Mouse (Mus musculus) CD8-positive naive resting alpha-beta T cell, adult 2 months (primary cell): ENCODE results near the gene Stn1.
"Not testable (repeated sequence)": the region's sequence is repeated elsewhere in the genome, so short reads cannot be mapped to it uniquely, and the experiment has no call there.

ENCODE experiments used
- DNase-seq, 2 experiments: peaks; one replicate each; pipeline ENCODE4 v3.0.0; 2022; ENCODE audit warnings: low read depth in 2 of 2, low spot score in 2 of 2

Gene Stn1

GRCm38 (mm10) chr19:47537300-47537792 lies at the start of gene Stn1:
TSS of gene Stn1 (minus strand) at chr19:47537507.
- DNase-seq: peak; percentile 19 to 34

DNA sequence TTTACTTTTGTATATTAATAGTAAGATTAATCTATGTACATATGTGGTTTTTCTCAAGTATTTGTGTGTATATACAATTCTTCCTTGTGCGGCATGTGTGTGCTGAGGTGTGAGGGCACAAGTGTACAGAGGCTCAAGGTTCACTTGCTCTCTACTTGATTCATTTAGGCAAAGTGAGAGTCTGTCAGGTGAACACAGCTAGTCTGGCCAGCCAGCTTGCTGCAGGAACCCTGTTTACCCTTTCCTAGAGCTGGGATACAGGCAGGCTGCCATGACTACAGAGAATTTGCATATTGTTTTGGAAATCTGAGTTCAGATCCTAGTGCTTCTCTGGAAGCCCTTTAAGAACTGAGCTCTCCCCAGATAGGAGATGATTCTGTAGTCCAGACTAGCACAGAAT lies 49.7 kb upstream of the Stn1 start:
- DNase-seq: no peak

DNA sequence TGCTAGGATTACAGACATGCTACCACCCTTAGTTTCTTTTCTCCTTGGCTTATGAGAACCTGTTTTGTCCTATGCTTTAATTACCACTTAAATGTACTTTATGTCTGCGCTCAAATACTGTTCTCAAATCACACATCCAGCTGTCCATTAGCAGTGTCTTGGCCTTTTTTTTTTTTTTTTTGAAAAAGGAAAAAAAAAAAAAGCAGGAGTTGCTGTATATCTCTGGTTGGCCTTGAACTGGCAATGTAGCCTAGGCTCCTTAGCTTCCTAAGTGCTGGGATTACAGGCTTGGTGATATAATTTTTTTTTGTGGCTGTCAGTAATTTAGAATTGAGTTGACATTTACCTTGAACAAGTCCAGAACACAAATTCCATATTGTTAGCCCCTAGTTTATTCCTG lies 48.5 kb upstream of the Stn1 start:
- DNase-seq: no peak

GRCm38 (mm10) chr19:47579788-47580631 lies 42.7 kb upstream of the Stn1 start:
- peak; percentile 7 to 17 for DNase-seq

DNA sequence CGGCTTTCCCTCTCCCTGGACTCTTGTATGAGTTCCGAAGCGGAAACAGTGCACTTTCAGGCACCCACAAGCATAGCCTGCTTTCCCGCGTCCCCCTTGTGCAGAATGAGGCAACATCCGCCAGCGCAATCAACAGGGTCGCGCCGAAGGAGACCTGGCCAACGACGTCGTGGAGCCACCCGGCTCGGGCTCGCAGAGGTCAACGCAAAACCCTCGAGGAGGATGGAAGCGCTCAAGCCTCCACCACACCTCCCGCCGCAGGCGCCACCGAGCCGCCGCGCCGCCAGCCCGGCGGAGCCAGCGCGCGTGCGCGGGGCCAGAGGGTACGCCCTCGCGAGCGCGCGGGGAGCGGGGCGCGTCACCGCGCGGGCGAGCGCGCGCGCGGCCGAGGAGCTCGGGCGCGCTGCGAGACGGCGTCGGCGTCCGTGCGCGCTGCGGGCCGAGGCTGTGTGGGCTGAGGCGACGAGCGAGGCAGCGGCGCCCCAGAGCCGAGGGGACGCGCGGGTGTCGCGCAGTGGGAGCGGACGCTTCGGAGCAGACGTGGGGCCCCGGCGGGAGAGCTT lies 42.0 kb upstream of the Stn1 start, which contains the start of gene Slk:
Slk (plus strand) TSS at position 454 of the 563 bp plus-strand sequence.
- DNase-seq: peak; percentile 64 to 70

- no peak for DNase-seq
Observed at GRCm38 (mm10) chr19:47578581-47579224, 41.4 kb upstream of the Stn1 start.

DNA sequence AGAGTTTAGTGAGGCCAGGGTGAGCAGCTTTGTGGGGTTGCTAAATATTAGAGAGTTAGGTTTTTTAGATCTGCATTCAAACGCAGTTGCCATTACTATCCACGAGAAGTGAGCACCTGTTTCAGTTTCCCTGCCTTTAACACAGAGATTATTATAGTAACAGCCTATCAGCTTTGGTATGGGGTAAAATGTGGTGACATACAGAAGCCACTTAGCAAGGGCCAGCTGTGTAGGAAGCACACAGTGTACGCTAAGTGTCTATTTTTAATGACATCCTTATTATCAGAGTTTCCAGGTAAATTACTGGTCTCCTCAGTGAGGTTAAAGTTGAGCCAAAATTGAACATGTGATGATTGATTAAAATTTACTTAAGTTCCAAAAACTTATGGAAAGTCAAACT lies 36.4 kb upstream of the Stn1 start:
- no peak for DNase-seq

DNA sequence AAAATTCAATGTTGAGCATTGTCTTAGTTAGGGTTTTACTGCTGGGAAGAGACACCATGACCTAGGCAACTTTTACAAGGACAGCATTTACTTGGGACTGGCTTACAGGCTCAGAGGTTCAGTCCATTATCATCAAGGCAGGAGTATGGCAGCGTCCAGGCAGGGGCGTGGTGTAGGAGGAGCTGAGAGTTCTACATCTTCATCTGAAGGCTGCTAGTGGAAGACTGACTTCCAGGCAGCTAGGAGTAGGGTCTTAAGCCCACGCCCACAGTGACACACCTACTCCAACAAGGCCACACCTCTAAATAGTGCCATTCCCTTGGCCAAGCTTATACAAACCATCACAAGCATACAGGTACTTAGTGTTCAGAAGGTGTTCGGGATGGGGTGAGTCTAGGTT lies 34.7 kb upstream of the Stn1 start:
- DNase-seq: not testable (repeated sequence)

- no peak for DNase-seq
Observed at GRCm38 (mm10) chr19:47570042-47570441, 32.7 kb upstream of the Stn1 start.

DNA sequence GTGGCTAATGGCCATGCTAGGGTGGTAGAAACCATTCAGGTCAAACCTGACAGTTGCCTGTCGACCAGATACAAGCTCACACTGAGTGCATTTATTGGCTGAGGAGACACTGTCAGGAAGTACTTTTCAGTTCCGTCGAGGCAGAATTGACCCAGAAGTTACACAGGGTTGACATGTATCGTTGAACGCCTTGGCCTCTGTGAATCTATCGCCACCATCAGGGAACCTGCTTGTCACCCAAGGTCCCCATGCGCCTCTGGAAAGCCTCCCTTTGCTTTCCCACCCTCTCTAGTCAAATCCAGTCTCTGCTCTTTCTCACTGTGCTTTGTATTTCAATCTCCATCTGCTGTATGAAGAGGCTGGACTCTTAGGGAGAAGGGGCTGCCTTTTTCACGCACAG lies 28.7 kb upstream of the Stn1 start:
- DNase-seq: no peak

GRCm38 (mm10) chr19:47565031-47565654 lies 27.8 kb upstream of the Stn1 start:
- DNase-seq: no peak

- DNase-seq: no peak
Observed at GRCm38 (mm10) chr19:47563715-47564114, 26.4 kb upstream of the Stn1 start.

GRCm38 (mm10) chr19:47561996-47562441 lies 24.7 kb upstream of the Stn1 start:
- no peak for DNase-seq

- no peak for DNase-seq
Observed at GRCm38 (mm10) chr19:47560544-47561161, 23.3 kb upstream of the Stn1 start.

DNA sequence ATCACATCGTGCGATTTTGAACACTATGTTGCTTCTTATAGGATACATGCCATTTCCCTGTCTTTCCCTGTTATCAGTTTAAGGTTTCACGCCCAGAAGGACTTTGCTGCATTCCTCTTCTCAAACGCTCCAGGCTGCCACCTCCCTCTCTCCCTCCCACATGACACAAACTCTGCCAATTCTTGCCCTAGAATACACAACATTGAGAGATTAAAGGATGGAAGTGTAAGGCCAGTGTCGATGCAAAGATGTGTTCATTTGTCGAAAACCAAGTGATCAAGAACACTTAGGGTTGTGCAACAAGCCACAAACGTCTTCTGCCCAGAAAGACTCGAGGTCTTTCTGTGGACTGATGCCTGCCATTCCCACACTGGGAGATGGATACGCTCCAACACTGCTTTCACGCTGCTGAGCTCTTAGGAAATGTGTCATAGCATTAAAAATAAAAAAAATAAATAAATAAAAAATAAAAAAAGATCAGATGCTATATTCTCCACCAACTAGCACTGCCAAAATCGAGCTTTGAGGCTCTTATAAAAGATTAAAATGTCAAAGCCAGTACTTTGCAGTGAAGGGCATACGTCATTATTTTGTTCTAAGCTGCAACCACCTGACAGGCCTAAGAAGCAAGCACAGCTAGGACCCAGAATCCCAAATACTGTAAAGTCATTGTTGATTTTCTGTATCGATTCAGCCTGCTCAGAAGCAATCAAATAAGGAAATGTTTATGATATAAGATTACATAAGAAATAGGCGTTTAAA lies 22.6 kb upstream of the Stn1 start:
- DNase-seq: no peak

- DNase-seq: no peak
Observed at GRCm38 (mm10) chr19:47559145-47559544, 21.8 kb upstream of the Stn1 start.

- DNase-seq: no peak
Observed at GRCm38 (mm10) chr19:47549584-47549983, 12.3 kb upstream of the Stn1 start.

GRCm38 (mm10) chr19:47549174-47549573 lies 11.9 kb upstream of the Stn1 start:
- no peak for DNase-seq

DNA sequence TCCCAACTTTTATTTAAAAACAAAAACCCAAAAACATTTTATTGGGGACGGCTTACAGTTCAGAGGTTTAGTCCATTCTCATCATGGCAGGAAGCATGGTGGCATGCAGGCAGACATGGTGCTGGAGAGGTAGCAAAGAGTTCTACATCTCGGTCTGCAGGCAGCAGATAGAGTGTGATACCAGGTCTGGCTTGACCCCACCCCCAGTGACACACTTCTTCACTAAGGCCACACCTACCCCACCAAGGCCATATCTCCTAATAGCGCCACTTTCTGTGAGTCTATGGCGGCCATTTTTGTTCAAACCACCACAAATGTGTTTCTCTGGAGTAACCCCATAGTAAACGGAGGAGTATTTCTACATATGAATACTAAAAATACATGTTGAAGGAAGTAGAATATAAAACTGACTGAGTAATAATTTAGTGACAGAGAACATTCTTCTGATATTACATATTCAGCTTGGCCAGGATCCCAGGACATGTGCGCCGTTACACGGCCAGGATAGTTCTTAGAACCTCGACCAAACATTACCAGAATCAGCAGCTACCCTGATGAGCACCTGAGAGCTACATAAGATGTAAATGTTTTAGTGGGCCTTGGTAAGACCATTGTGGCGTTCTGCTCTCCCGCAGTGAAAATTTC lies 11.2 kb upstream of the Stn1 start:
- no peak for DNase-seq

DNA sequence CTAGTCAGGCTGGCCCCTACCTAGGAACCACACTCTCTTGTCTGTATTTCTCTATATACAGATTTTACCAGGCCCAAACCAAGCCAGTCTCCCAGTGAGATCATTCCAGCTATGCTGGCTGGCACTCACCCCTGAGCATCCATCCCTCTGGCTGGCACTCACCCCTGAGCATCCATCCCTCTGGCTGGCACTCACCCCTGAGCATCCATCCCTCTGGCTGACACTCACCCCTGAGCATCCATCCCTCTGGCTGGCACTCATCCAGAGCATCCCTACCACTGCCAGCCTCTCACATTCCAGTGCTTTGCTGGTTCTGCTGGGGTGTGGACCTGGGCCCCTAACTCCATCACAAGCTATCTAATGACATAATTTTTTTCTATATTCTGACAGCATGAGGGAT lies 8.2 kb upstream of the Stn1 start:
- DNase-seq: no peak
